Mouse (Mus musculus): ENCODE data around the gene Bbs9. TPM values are rescaled to one million over a fixed set of nuclear protein-coding genes. Genes with fewer than 3 reads are reported as not detected.

Bbs9 gene
- total and polyA plus RNA-seq, 3 experiments = 6.3 to 12.4 (median 11.9) TPM

DNA sequence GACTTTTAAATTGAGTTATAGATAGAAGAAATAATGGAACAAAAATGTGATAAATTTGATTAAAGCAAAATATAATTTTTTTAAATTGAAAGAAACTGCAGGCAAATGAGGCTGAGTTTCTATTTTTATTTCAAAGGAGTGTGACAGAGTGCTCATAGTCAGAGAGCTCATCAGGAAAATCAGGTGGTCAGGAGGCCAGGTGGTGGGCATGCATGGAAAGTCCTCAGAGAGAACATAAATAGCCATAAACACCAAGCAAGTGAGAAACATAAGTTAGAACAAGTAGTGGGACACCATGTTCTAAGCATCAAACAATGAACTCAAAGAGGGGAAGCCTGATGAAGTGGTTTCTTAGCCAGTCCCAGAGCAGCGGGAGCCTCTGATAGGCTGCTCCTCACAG is 266.5 kb downstream of the Bbs9 start:
- Histone ChIP-seq H3K36me3 (ENCODE audit: control insufficient read depth, insufficient read depth, low read length) (no peaks in the 10 kb centered on the region), H3K27ac (no peak overlapping the region), H3K4me3 (no peak overlapping the region), H3K79me2 (replicated peaks; ENCODE audit: control insufficient read depth, insufficient read depth, low read length) (no peaks in the 10 kb centered on the region), H3K4me1 (ENCODE audit: control insufficient read depth, insufficient read depth, low read length) (no peaks in the 10 kb centered on the region), H3K9ac (ENCODE audit: low read depth, low read length) (no peak overlapping the region), H3K27me3 (ENCODE audit: control insufficient read depth, insufficient read depth, low read length) (no peaks in the 10 kb centered on the region)
- WGBS = 97% methylated on average over 1 of the region's 1 CpGs
- TF ChIP-seq POLR2A (IDR thresholded peaks at IDR 0.05; ENCODE audit: insufficient read depth, low read depth, low read length) (no peak), CTCF (IDR thresholded peaks at IDR 0.05) (no peak), EP300 (IDR thresholded peaks at IDR 0.05; ENCODE audit: insufficient read depth, low read depth, low read length) (no peak)
- intact Hi-C loops (cut with DNase I) = no loop called here
- no peak for DNase-seq

- no peak for DNase-seq
- intact Hi-C loops (cut with DNase I) = no loop called here
- WGBS = 62% methylated on average over 2 of the region's 2 CpGs
- no peak overlapping the region for H3K9ac ChIP-seq (ENCODE audit: low read depth, low read length)
- H3K27me3 ChIP-seq (ENCODE audit: control insufficient read depth, insufficient read depth, low read length) = no peaks in the 10 kb centered on the region
- H3K4me3 ChIP-seq = no peak overlapping the region
- H3K36me3 ChIP-seq (ENCODE audit: control insufficient read depth, insufficient read depth, low read length) = no peaks in the 10 kb centered on the region
- no peak overlapping the region for H3K27ac ChIP-seq
- H3K79me2 ChIP-seq (replicated peaks; ENCODE audit: control insufficient read depth, insufficient read depth, low read length) = no peaks in the 10 kb centered on the region
- H3K4me1 ChIP-seq (ENCODE audit: control insufficient read depth, insufficient read depth, low read length) = no peaks in the 10 kb centered on the region
- TF ChIP-seq POLR2A (IDR thresholded peaks at IDR 0.05; ENCODE audit: insufficient read depth, low read depth, low read length) (no peak), CTCF (IDR thresholded peaks at IDR 0.05) (no peak), EP300 (IDR thresholded peaks at IDR 0.05; ENCODE audit: insufficient read depth, low read depth, low read length) (no peak)
Measured at GRCm38 (mm10) chr9:22748617-22749016, 273.1 kb downstream of the Bbs9 start.

GRCm38 (mm10) chr9:22750779-22751545 is 275.4 kb downstream of the Bbs9 start:
- Histone ChIP-seq H3K4me3 (no peak overlapping the region), H3K4me1 (ENCODE audit: control insufficient read depth, insufficient read depth, low read length) (no peaks in the 10 kb centered on the region), H3K9ac (ENCODE audit: low read depth, low read length) (no peak overlapping the region), H3K79me2 (replicated peaks; ENCODE audit: control insufficient read depth, insufficient read depth, low read length) (no peaks in the 10 kb centered on the region), H3K36me3 (ENCODE audit: control insufficient read depth, insufficient read depth, low read length) (no peaks in the 10 kb centered on the region), H3K27ac (no peak overlapping the region), H3K27me3 (ENCODE audit: control insufficient read depth, insufficient read depth, low read length) (no peaks in the 10 kb centered on the region)
- DNase-seq = peak; percentile 20 to 31
- TF ChIP-seq EP300 (IDR thresholded peaks at IDR 0.05; ENCODE audit: insufficient read depth, low read depth, low read length) (no peak), CTCF (IDR thresholded peaks at IDR 0.05) (no peak)
- intact Hi-C loops (cut with DNase I) = no loop called here
- WGBS = 67% methylated on average over 17 of the region's 17 CpGs

DNA sequence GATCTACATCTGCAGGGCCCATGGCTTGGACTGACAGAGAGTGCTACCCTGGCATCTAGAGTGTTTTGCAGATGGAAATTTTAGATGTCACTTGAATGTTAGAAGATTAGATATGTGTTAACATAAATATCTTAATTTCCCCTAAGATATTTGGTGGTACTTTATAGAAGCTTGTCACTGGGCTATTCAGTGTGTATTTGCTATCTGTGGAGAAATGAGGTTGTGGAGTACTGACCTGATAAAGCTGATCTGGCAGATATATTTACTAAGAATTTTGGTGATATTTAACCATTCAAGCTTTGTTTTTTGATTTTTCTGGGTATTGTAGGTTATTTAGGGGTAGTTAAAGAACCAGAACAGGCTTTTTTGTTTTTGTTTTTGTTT is 276.0 kb downstream of the Bbs9 start:
- TF ChIP-seq POLR2A (IDR thresholded peaks at IDR 0.05; ENCODE audit: insufficient read depth, low read depth, low read length) = no peak
- no peak for TF ChIP-seq CTCF (IDR thresholded peaks at IDR 0.05)
- TF ChIP-seq EP300 (IDR thresholded peaks at IDR 0.05; ENCODE audit: insufficient read depth, low read depth, low read length) = no peak
- DNase-seq = no peak
- intact Hi-C loops (cut with DNase I) = no loop called here

DNA sequence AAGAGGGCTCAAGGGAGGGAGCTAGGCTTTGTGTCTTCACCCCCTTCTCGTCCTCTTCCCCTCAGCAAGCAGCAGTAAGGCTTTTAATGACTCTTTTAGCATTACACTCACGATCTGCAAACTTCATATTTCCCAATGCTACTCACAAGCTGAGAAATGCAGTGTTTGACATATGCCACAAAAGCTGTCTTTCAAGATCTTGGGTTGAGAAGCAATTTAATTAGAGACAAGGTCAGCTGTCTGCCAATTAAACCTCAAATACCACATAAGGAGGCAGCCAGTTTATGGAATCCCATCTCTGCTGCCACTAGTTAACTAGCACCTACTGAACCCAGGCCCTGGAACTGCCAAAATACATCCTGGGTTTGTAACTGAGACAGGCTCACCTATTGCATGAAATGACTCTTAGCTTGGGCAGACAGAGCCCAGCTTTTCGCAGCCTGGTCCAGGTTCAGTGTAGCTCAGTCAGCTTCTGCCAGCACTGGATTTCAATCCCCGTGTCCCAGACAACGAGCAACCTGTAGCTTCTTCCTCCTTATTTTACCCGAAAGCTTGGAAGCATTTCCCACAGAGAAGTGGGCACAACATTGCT is 278.7 kb downstream of the Bbs9 start:
- H3K27me3 ChIP-seq (ENCODE audit: control insufficient read depth, insufficient read depth, low read length) = no peaks in the 10 kb centered on the region
- H3K9ac ChIP-seq (ENCODE audit: low read depth, low read length) = no peak overlapping the region
- DNase-seq = no peak
- H3K4me1 ChIP-seq (ENCODE audit: control insufficient read depth, insufficient read depth, low read length) = no peaks in the 10 kb centered on the region
- H3K36me3 ChIP-seq (ENCODE audit: control insufficient read depth, insufficient read depth, low read length) = no peaks in the 10 kb centered on the region
- no peak overlapping the region for H3K4me3 ChIP-seq
- no peak overlapping the region for H3K27ac ChIP-seq
- TF ChIP-seq CTCF (IDR thresholded peaks at IDR 0.05) = no peak
- TF ChIP-seq EP300 (IDR thresholded peaks at IDR 0.05; ENCODE audit: insufficient read depth, low read depth, low read length) = no peak
- TF ChIP-seq POLR2A (IDR thresholded peaks at IDR 0.05; ENCODE audit: insufficient read depth, low read depth, low read length) = no peak
- no peaks in the 10 kb centered on the region for H3K79me2 ChIP-seq (replicated peaks; ENCODE audit: control insufficient read depth, insufficient read depth, low read length)
- intact Hi-C loops (cut with DNase I) = no loop called here
- 88% methylated on average over 6 of the region's 6 CpGs for WGBS

More for the DNA sequence above, 276.0 kb downstream of the Bbs9 start:
- Histone ChIP-seq H3K9ac (ENCODE audit: low read depth, low read length) (no peak overlapping the region), H3K36me3 (ENCODE audit: control insufficient read depth, insufficient read depth, low read length) (no peaks in the 10 kb centered on the region), H3K27me3 (ENCODE audit: control insufficient read depth, insufficient read depth, low read length) (no peaks in the 10 kb centered on the region), H3K4me1 (ENCODE audit: control insufficient read depth, insufficient read depth, low read length) (no peaks in the 10 kb centered on the region), H3K79me2 (replicated peaks; ENCODE audit: control insufficient read depth, insufficient read depth, low read length) (no peaks in the 10 kb centered on the region), H3K4me3 (no peak overlapping the region), H3K27ac (no peak overlapping the region)

DNA sequence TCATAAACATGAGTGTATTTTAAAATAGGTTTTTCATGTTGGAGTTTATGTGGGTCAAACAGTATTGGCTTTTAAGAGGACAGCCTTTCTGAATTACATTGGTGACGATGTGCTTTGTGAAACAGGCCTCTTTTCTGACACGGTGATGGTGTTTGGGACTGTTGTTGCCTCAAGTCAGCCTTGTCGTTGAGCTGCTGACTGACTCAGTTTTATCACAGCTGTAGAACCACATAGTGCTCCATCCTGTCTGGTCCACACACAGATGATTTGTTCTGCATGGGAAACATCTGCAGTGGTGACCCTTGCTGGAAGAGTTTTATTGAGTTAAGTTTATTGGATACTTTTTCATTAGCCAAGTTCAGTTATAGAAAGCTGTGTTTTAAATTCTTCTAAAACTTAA is 283.0 kb downstream of the Bbs9 start:
- no peaks in the 10 kb centered on the region for H3K27me3 ChIP-seq (ENCODE audit: control insufficient read depth, insufficient read depth, low read length)
- H3K4me1 ChIP-seq (ENCODE audit: control insufficient read depth, insufficient read depth, low read length) = no peaks in the 10 kb centered on the region
- H3K27ac ChIP-seq = no peak overlapping the region
- no peaks in the 10 kb centered on the region for H3K36me3 ChIP-seq (ENCODE audit: control insufficient read depth, insufficient read depth, low read length)
- no peak for TF ChIP-seq EP300 (IDR thresholded peaks at IDR 0.05; ENCODE audit: insufficient read depth, low read depth, low read length)
- TF ChIP-seq CTCF (IDR thresholded peaks at IDR 0.05) = no peak
- no peak for TF ChIP-seq POLR2A (IDR thresholded peaks at IDR 0.05; ENCODE audit: insufficient read depth, low read depth, low read length)
- DNase-seq = no peak
- WGBS = 62% methylated on average over 3 of the region's 3 CpGs
- intact Hi-C loops (cut with DNase I) = no loop called here
- H3K9ac ChIP-seq (ENCODE audit: low read depth, low read length) = no peak overlapping the region
- no peak overlapping the region for H3K4me3 ChIP-seq
- H3K79me2 ChIP-seq (replicated peaks; ENCODE audit: control insufficient read depth, insufficient read depth, low read length) = no peaks in the 10 kb centered on the region

All from heart, adult 2 months (tissue).